Comparison of ENCODE assay signal across 24 mouse cellular contexts in genomic region chr17:30452363-30452762, GRCm38 (mm10).
A peak's percentile ranks its signal among the peaks of the same experiment; 100 is the strongest.
DNase-seq lines count a peak whose midpoint lies in the region; ATAC-seq and TF ChIP-seq lines count a peak whose summit lies in the region.
"Had no signal": no experiment of that assay in that cellular context is flagged by ENCODE, and none has a peak within 500 bp of the region (broad histone marks: within the 10 kb centered on the region; RNA-seq: fewer than 3 reads in every experiment).

No protein-coding gene starts in this region.

- H3K4me1 ChIP-seq in megakaryocyte, embryonic 14.5 days = peaks cover 31% of the 10 kb centered on the region
- H3K4me1 ChIP-seq: embryonic facial prominence, embryonic 13.5 days; embryonic facial prominence, embryonic 15.5 days had no signal

- H3K27me3 ChIP-seq in megakaryocyte, embryonic 14.5 days (replicated peaks) = no peaks in the 10 kb centered on the region
- H3K27me3 ChIP-seq: embryonic facial prominence, embryonic 13.5 days; forebrain, embryonic 12.5 days had no signal

- DNase-seq in gastrocnemius, adult 2 months = peak; percentile 70
- DNase-seq in gastrocnemius, postnatal 4 days (ENCODE audit: low spot score in 2 of 2) = no peak
- peak; percentile 96 for DNase-seq in heart, adult 11 months
- no peak for DNase-seq in heart, adult 8-10 months (ENCODE audit: low spot score)
- peak; percentile 34 to 47 for DNase-seq in heart, adult 9 months (ENCODE audit: low spot score in 2 of 2)
- no peak for DNase-seq in heart, postnatal 4 days
- DNase-seq: adrenal gland, adult 2 months; adrenal gland, postnatal 10 days; adrenal gland, postnatal 25 days; cerebellum, adult 11 months; cerebellum, adult 18-20 months; cerebellum, adult 8-10 months; cerebellum, adult 9-11 months; cerebellum, postnatal 14 days; cerebellum, postnatal 36 days; embryo, embryonic 11 days had no signal

- H3K36me3 ChIP-seq in megakaryocyte, embryonic 14.5 days (replicated peaks; ENCODE audit: low read length) = peaks cover 14% of the 10 kb centered on the region
- H3K36me3 ChIP-seq: embryonic facial prominence, embryonic 13.5 days; embryonic facial prominence, embryonic 15.5 days; forebrain, embryonic 10.5 days; forebrain, embryonic 12.5 days had no signal

- intact Hi-C loops in gastrocnemius, adult 2 months (cut with DNase I) = loop anchor here (5.0 to 10.0 kb wide), 3 partner anchors 188 to 555 kb away; no protein-coding TSS in a partner anchor

- no peak overlapping the region for H3K27ac ChIP-seq in gastrocnemius, adult 2 months
- H3K27ac ChIP-seq: embryonic facial prominence, embryonic 13.5 days; embryonic facial prominence, embryonic 15.5 days; forebrain, embryonic 10.5 days; forebrain, embryonic 12.5 days had no signal

- no peak overlapping the region for H3K4me3 ChIP-seq in gastrocnemius, adult 2 months
- H3K4me3 ChIP-seq in megakaryocyte, embryonic 14.5 days (replicated peaks) = peak overlapping the region; percentile 19
- H3K4me3 ChIP-seq: embryonic facial prominence, embryonic 13.5 days; embryonic facial prominence, embryonic 15.5 days; erythroblast, embryonic 14.5 days; forebrain, embryonic 10.5 days; forebrain, embryonic 12.5 days had no signal

- no peak for ATAC-seq in megakaryocyte, adult 5-6 weeks (ENCODE audit: poor library complexity, severe bottlenecking)
- ATAC-seq: forebrain, embryonic 14.5 days had no signal

- no peak for TF ChIP-seq CTCF in gastrocnemius, adult 2 months (IDR thresholded peaks at IDR 0.05)

- H3K9me3 ChIP-seq in megakaryocyte, embryonic 14.5 days = peaks cover 10% of the 10 kb centered on the region
- H3K9me3 ChIP-seq: embryonic facial prominence, embryonic 13.5 days; embryonic facial prominence, embryonic 15.5 days; forebrain, embryonic 10.5 days; forebrain, embryonic 12.5 days had no signal

Comparison
In these comparisons a context has a peak if more than half of its experiments do, and no peak if none do; other contexts are left out.
1. DNase-seq: peak in gastrocnemius, adult 2 months (single experiment), heart, adult 11 months (single experiment) and heart, adult 9 months (2 of 2); none in gastrocnemius, postnatal 4 days (0 of 2), heart, adult 8-10 months (single experiment) and heart, postnatal 4 days (single experiment).